Mouse (Mus musculus) right cerebral cortex, postnatal 25 days (tissue): ENCODE results near the gene Dnah14.

Experiments used
- DNase-seq: peaks from one replicate; pipeline ENCODE4 v3.0.0; 2022

Gene Dnah14

GRCm38 (mm10) chr1:181576322-181576721, at the start of gene Dnah14:
TSS of gene Dnah14 (plus strand) at chr1:181576559.
- DNase-seq: no peak

- DNase-seq: peak; percentile 27
Observed at GRCm38 (mm10) chr1:181529368-181529767, 47.0 kb upstream of the Dnah14 start.

GRCm38 (mm10) chr1:181535165-181535873, 41.0 kb upstream of the Dnah14 start:
- peak; percentile 58 for DNase-seq

GRCm38 (mm10) chr1:181537627-181538525, 38.5 kb upstream of the Dnah14 start:
- DNase-seq: no peak

- no peak for DNase-seq
Observed at GRCm38 (mm10) chr1:181539846-181540769, 36.3 kb upstream of the Dnah14 start.

- DNase-seq: no peak
Observed at GRCm38 (mm10) chr1:181543711-181544383, 32.5 kb upstream of the Dnah14 start.

- DNase-seq: peak; percentile 60
Observed at GRCm38 (mm10) chr1:181545044-181545772, 31.2 kb upstream of the Dnah14 start.

GRCm38 (mm10) chr1:181549987-181550386, 26.4 kb upstream of the Dnah14 start:
- peak; percentile 16 for DNase-seq

GRCm38 (mm10) chr1:181550826-181551225, 25.5 kb upstream of the Dnah14 start:
- no peak for DNase-seq

- no peak for DNase-seq
Observed at GRCm38 (mm10) chr1:181552533-181553410, 23.6 kb upstream of the Dnah14 start.

GRCm38 (mm10) chr1:181555475-181555874, 20.9 kb upstream of the Dnah14 start:
- no peak for DNase-seq

GRCm38 (mm10) chr1:181559655-181560054, 16.7 kb upstream of the Dnah14 start:
- no peak for DNase-seq

- no peak for DNase-seq
Observed at GRCm38 (mm10) chr1:181560325-181560724, 16.0 kb upstream of the Dnah14 start.

- no peak for DNase-seq
Observed at GRCm38 (mm10) chr1:181560896-181561767, 15.2 kb upstream of the Dnah14 start.

GRCm38 (mm10) chr1:181561768-181562444, 14.5 kb upstream of the Dnah14 start:
- no peak for DNase-seq

GRCm38 (mm10) chr1:181569447-181569846, 6.9 kb upstream of the Dnah14 start:
- no peak for DNase-seq

GRCm38 (mm10) chr1:181583152-181583551, 6.8 kb downstream of the Dnah14 start:
- no peak for DNase-seq

GRCm38 (mm10) chr1:181589116-181589515, 12.8 kb downstream of the Dnah14 start:
- DNase-seq: peak; percentile 3

- DNase-seq: no peak
Observed at GRCm38 (mm10) chr1:181599376-181599775, 23.0 kb downstream of the Dnah14 start.
